Mouse (Mus musculus) liver, postnatal 0 days (tissue): Measurements from ENCODE around the gene Pkd2l1.

Source experiments
- CTCF ChIP-seq: sonication (generic); IDR thresholded peaks from 2 replicates; pipeline ENCODE4 v1.5.1; 2016; ENCODE audit warnings: antibody characterized with exemption, low read depth
- EP300 ChIP-seq: IDR thresholded peaks from 2 replicates; pipeline ENCODE4 v1.6.1; 2016; ENCODE audit warnings: antibody characterized with exemption, low read depth, mild to moderate bottlenecking

DNA sequence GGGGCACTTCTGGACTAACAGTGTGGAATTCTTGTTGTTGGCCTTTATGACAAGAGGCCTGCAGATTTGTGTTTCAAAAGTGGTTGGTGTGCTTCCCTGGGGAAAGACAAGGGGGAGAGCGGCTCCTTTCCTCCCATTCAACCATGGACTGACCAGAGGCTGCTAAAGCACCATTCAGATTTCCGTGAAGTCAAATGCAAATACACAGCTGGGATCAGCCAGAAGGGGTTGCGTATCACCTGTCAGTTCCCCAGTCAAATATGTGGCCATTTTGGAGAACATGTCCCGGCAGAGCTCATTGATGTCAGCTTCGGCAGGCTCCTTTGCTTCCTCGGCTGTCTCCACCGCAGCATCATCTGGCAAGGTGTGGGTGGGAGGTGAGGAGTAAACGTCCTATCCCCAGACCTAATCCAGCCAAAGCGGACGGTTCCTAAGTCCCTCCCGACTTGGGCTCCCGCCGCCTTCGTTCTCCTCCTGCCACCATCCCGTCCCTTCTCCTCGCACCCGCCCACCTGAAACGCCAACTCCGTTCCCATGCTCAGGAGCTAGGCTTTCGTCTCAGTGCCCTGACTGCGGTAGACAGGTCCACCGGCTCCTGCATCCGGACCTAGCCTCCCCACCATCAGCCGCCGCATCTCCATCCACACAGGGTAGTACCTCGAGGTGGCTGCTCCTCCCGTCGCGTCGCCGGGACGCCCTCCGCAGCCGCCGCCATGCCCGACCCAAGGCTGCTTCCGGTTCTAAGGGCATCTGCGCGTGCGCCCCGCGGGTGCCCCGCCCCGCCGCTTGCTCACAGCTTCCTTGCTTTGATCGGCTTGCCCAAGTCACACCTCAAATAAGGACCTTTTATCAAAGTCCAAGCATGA lies 46.3 kb downstream of the Pkd2l1 start, which contains the start of gene Bloc1s2:
- TF ChIP-seq CTCF (no peak), EP300 (no peak)
